Mouse (Mus musculus) myocyte (in vitro differentiated cells): Measurements from ENCODE around the gene Hvcn1. TPM values are rescaled to one million over a fixed set of nuclear protein-coding genes. Genes with fewer than 3 reads are reported as not detected.

ENCODE experiments used
- H3K27me3 ChIP-seq: one replicate; pipeline ENCODE4 v1.6.1; 2011; ENCODE audit not compliant: control insufficient read depth, insufficient read depth, insufficient read length
- H3K36me3 ChIP-seq: one replicate; pipeline ENCODE4 v1.6.1; 2011; ENCODE audit not compliant: control insufficient read depth, insufficient read depth
- H3K4me2 ChIP-seq: one replicate; pipeline ENCODE4 v1.6.1; 2011; ENCODE audit warnings: low read depth, control low read depth
- H3K4me3 ChIP-seq: one replicate; pipeline ENCODE4 v1.5.1; 2011; ENCODE audit warnings: mild to moderate bottlenecking, control low read depth, moderate library complexity
- H3K79me2 ChIP-seq: one replicate; pipeline ENCODE4 v1.6.1; 2011; ENCODE audit not compliant: control insufficient read depth, insufficient read depth
- H3ac ChIP-seq: one replicate; pipeline ENCODE4 v1.6.1; 2011; ENCODE audit not compliant: control insufficient read depth, insufficient read length
- CEBPB ChIP-seq: IDR thresholded peaks from 2 replicates; pipeline ENCODE4 v1.6.1; 2011; ENCODE audit warnings: mild to moderate bottlenecking, moderate library complexity; ENCODE audit not compliant: poor library complexity, insufficient read depth, severe bottlenecking
- E2F4 ChIP-seq: IDR thresholded peaks from one replicate; pipeline ENCODE4 v1.6.1; 2011; ENCODE audit warnings: mild to moderate bottlenecking, control low read depth, moderate library complexity; ENCODE audit not compliant: insufficient read depth
- MAX ChIP-seq: IDR thresholded peaks from one replicate; pipeline ENCODE4 v1.6.1; 2011; ENCODE audit warnings: low read depth, mild to moderate bottlenecking, control low read depth
- MYOD1 ChIP-seq, 3 experiments: IDR thresholded peaks; one replicate each; pipeline ENCODE4 v1.6.1; 2011; ENCODE audit warnings: control low read depth in 2 of 3, low read depth in 2 of 3, mild to moderate bottlenecking in 2 of 3, moderate library complexity in 1 of 3; ENCODE audit not compliant: insufficient read length in 2 of 3, control insufficient read depth in 1 of 3
- MYOG ChIP-seq, 3 experiments: IDR thresholded peaks; one replicate each; pipeline ENCODE4 v1.6.1; 2011; ENCODE audit warnings: control low read depth in 2 of 3, low read depth in 2 of 3, mild to moderate bottlenecking in 2 of 3; ENCODE audit not compliant: insufficient read length in 2 of 3, control insufficient read depth in 1 of 3, insufficient read depth in 1 of 3
- POLR2A ChIP-seq: IDR thresholded peaks from one replicate; pipeline ENCODE4 v1.6.1; 2011; ENCODE audit warnings: low read depth, mild to moderate bottlenecking, control low read depth, moderate library complexity; ENCODE audit not compliant: insufficient read length
- POLR2AphosphoS2 ChIP-seq: IDR thresholded peaks from one replicate; pipeline ENCODE4 v1.6.1; 2011; ENCODE audit warnings: low read depth, control low read depth; ENCODE audit not compliant: insufficient read length
- REST ChIP-seq: IDR thresholded peaks from one replicate; pipeline ENCODE4 v1.6.1; 2011; ENCODE audit warnings: mild to moderate bottlenecking, control low read depth, moderate library complexity; ENCODE audit not compliant: insufficient read depth, insufficient read length
- SRF ChIP-seq: IDR thresholded peaks from one replicate; pipeline ENCODE4 v1.6.1; 2011; ENCODE audit warnings: low read depth; ENCODE audit not compliant: control insufficient read depth, insufficient read length
- TCF12 ChIP-seq: IDR thresholded peaks from one replicate; pipeline ENCODE4 v1.6.1; 2011; ENCODE audit warnings: mild to moderate bottlenecking, control low read depth; ENCODE audit not compliant: poor library complexity, insufficient read depth, severe bottlenecking
- TCF3 ChIP-seq: IDR thresholded peaks from one replicate; pipeline ENCODE4 v1.6.1; 2011; ENCODE audit warnings: low read depth, control low read depth; ENCODE audit not compliant: insufficient read length
- USF1 ChIP-seq: IDR thresholded peaks from one replicate; pipeline ENCODE4 v1.6.1; 2011; ENCODE audit warnings: low read depth, mild to moderate bottlenecking, control low read depth, moderate library complexity
- polyA plus RNA-seq: library from polyadenylated mRNA; unstranded; fragments of >200 nt; fragmentation: generic; extraction: Trizol; gene quantifications from one replicate; pipeline ENCODE4 v1.2.1, GENCODE M21; 2012; ENCODE audit warnings: missing spikeins

Hvcn1 gene
- polyA plus RNA-seq, 1 experiment: 0.08 TPM

DNA sequence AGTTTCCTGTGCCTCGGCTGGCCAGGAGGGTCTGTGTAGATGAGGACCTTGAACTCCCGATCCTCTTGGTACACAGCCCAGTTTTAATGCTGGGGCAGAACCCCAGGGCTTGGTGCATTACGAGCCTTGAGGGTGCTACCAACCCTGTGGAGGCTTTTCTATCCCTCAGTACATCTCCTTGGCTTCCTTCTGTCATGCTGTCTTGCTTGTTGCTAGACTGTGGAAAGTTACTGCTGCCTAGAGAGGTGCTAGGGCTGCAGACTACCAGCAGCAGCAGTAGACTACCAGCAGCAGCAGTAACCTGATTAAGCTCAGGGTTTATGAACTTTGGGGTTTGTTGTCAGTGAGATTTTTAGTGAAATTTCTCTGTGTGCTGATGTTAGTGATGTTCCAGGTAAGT is 42.6 kb upstream of the Hvcn1 start:
- Histone ChIP-seq H3K4me3 (no peak overlapping the region), H3K4me2 (peak overlapping the region; percentile 39), H3K79me2 (peaks cover 95% of the 10 kb centered on the region), H3K36me3 (peaks cover 14% of the 10 kb centered on the region), H3K27me3 (no peaks in the 10 kb centered on the region), H3ac (no peak overlapping the region)
- TF ChIP-seq SRF (no peak), REST (no peak), CEBPB (no peak), E2F4 (no peak), MAX (no peak), TCF12 (no peak), POLR2A (no peak), MYOG (IDR thresholded peaks at IDR 0.05; ENCODE audit: control insufficient read depth in 1 of 3, insufficient read depth in 1 of 3, insufficient read length in 2 of 3, low read depth in 2 of 3) (no peak), USF1 (no peak), TCF3 (no peak), POLR2AphosphoS2 (no peak), MYOD1 (IDR thresholded peaks at IDR 0.05; ENCODE audit: control insufficient read depth in 1 of 3, insufficient read length in 2 of 3, low read depth in 2 of 3) (no peak)

DNA sequence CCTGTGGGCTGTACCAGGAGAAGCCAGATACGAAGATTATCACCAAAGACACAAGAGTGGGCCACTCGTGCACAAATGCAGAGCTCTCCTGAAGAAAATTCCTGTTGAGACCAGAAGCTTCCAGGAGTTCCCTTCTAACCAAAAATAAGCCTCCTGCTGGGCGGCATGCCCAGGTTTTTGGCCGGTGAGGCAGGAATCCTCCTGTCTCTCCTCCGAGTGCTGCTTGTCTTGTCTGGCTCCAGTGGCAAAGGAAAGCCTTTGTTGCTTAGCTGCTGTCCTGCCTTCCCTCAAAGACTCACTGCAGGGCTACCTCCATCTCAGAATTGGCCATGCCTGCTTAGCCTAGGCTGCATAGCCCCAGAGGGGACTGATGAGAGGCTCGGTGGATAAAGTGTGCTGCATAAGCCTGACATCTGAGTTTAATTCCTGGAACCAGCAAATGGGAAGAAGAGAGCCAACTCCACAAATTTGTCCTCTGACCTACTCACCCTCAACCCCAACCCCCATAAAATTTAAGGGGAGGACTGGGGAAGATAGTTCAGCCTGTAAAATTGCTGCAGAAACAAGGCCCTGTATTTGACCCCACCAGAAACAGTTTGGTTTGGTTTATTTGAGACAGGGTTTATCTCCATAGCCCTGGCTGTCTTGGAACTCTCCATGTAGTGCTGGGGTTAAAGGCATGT is 41.2 kb upstream of the Hvcn1 start:
- TF ChIP-seq MAX (no peak), USF1 (no peak), TCF12 (no peak)
- H3K36me3 ChIP-seq: peaks cover 22% of the 10 kb centered on the region
- no peak overlapping the region for H3K4me3 ChIP-seq
- peak overlapping the region; percentile 67 for H3K4me2 ChIP-seq
- peaks cover 88% of the 10 kb centered on the region for H3K79me2 ChIP-seq
- H3K27me3 ChIP-seq: no peaks in the 10 kb centered on the region
- no peak overlapping the region for H3ac ChIP-seq

DNA sequence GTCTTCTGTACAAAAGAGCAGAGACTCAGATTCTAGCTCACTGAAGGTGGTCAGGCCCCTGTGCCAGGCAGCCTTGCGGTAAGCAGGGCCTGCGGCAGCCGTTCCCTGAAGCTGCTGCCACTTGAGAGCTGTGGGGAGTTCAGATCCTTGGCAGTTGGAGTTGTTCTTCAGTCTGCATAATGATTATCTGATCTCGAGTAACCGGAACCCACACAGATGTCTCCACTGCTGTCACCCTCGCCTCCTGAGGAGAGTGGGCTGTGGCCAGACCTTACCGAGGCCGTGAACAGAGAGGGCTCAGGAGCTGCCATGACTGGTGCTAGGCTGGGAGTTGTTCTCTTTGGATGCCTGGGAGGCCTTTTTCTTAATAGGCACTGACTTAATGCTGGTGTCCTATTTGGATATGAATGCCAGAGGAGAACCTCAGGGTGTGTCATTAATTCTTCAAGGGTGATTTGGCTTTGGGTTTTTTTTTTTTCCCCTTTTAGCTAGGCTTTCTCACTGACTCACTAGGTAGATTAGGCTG is 39.9 kb upstream of the Hvcn1 start:
- H3K36me3 ChIP-seq: peaks cover 33% of the 10 kb centered on the region
- peaks cover 81% of the 10 kb centered on the region for H3K79me2 ChIP-seq
- no peaks in the 10 kb centered on the region for H3K27me3 ChIP-seq
- H3K4me2 ChIP-seq: peak overlapping the region; percentile 67
- H3K4me3 ChIP-seq: no peak overlapping the region
- TF ChIP-seq E2F4: no peak
- no peak for TF ChIP-seq REST
- TF ChIP-seq SRF: no peak
- TF ChIP-seq MAX: no peak
- no peak for TF ChIP-seq USF1
- no peak for TF ChIP-seq TCF12
- peak in 2 of 3 experiments; percentile 23 to 62 for TF ChIP-seq MYOG (IDR thresholded peaks at IDR 0.05; ENCODE audit: control insufficient read depth in 1 of 3, insufficient read depth in 1 of 3, insufficient read length in 2 of 3, low read depth in 2 of 3)
- no peak for TF ChIP-seq CEBPB
- TF ChIP-seq MYOD1 (IDR thresholded peaks at IDR 0.05; ENCODE audit: control insufficient read depth in 1 of 3, insufficient read length in 2 of 3, low read depth in 2 of 3): peak in 1 of 3 experiments; percentile 30
- TF ChIP-seq TCF3: no peak
- TF ChIP-seq POLR2AphosphoS2: no peak
- no peak for TF ChIP-seq POLR2A
- H3ac ChIP-seq: no peak overlapping the region

DNA sequence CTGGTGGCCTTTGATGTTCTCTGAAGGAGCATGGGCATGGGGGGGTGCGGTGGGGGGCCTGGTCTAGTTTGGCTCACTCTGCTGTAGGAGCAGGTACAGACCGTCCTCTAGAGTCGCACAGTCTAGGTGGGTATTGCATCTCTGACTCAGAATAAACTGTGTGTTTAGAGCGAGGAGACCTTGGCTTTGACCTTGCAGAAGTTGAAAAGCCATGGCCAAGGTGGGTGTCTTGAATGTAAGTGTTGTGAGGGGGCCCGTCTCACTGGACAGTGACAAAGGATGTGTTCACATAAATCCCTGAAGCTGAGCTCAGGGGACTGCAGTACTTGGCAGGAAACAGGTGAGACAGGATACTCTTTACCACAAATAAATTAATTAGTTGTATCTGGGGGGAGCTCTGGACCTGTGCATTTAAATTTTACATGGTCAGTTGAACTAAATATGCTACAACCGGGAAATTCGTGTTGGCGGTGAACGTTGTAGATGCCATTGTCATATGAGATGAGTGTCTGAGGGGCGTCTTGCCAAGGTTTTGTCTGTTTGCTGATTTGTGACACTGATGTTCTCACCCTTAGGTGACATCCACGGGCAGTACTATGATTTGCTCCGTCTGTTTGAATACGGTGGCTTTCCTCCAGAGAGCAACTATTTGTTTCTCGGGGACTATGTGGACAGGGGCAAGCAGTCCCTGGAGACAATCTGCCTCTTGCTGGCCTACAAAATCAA is 38.1 kb upstream of the Hvcn1 start:
- TF ChIP-seq REST: no peak
- H3K4me3 ChIP-seq: no peak overlapping the region
- H3K4me2 ChIP-seq: no peak overlapping the region
- peaks cover 41% of the 10 kb centered on the region for H3K36me3 ChIP-seq
- H3ac ChIP-seq: no peak overlapping the region
- no peaks in the 10 kb centered on the region for H3K27me3 ChIP-seq
- peaks cover 62% of the 10 kb centered on the region for H3K79me2 ChIP-seq

DNA sequence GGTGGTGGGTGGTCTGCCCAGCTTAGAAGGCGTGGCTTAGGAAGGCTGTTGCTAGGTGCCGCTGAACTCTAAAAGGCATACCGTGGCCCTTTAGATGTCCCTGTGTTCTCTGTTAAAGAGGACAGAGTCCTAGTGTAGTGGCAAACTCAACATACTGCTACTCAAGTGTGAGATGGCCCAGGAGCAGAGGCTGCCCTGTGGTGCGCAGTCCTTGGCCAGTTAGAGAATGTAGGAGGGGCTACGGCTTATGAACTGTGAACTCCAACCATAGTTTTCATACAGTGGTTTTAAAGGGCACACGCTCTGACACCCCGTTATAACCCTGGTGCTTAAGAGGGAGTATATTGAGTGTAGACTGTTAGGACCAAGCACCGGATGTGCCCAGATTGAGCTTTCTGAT is 35.5 kb upstream of the Hvcn1 start:
- Histone ChIP-seq H3K4me3 (no peak overlapping the region), H3ac (no peak overlapping the region), H3K27me3 (no peaks in the 10 kb centered on the region), H3K79me2 (peaks cover 37% of the 10 kb centered on the region), H3K36me3 (peaks cover 35% of the 10 kb centered on the region), H3K4me2 (no peak overlapping the region)
- TF ChIP-seq MYOD1 (IDR thresholded peaks at IDR 0.05; ENCODE audit: control insufficient read depth in 1 of 3, insufficient read length in 2 of 3, low read depth in 2 of 3) (no peak), REST (no peak), TCF12 (no peak), E2F4 (no peak), POLR2A (no peak), SRF (no peak), MYOG (IDR thresholded peaks at IDR 0.05; ENCODE audit: control insufficient read depth in 1 of 3, insufficient read depth in 1 of 3, insufficient read length in 2 of 3, low read depth in 2 of 3) (no peak), TCF3 (no peak), CEBPB (no peak), POLR2AphosphoS2 (no peak), MAX (no peak), USF1 (no peak)
